Mouse (Mus musculus) MEL (cell line): ENCODE measurements around the gene Chp1. TPM values are rescaled to one million over a fixed set of nuclear protein-coding genes. Genes with fewer than 3 reads are reported as not detected.
A peak's percentile ranks its signal among the peaks of the same experiment; 100 is the strongest.

Experiments
- DNase-seq: peaks from one replicate; pipeline ENCODE4 v3.0.0; 2011; ENCODE audit warnings: low read depth, low spot score
- H3K27ac ChIP-seq: 2 replicates; pipeline ENCODE4 v1.5.1; 2012; ENCODE audit warnings: low read depth, mild to moderate bottlenecking, control low read depth, low read length, moderate library complexity; ENCODE audit not compliant: control insufficient read depth
- H3K27me3 ChIP-seq, 2 experiments: fragments of 150-350 bp in 1 of 2; sonication (generic) in 1 of 2; 2 replicates each; pipeline ENCODE4 v1.6.1; 2012; ENCODE audit warnings: low read length in 2 of 2, mild to moderate bottlenecking in 2 of 2, improper control_type of control experiment in 1 of 2, moderate library complexity in 1 of 2; ENCODE audit not compliant: insufficient read depth in 2 of 2, control insufficient read depth in 1 of 2
- H3K36me3 ChIP-seq, 2 experiments: 2 replicates each; pipeline ENCODE4 v1.6.1; 2012 to 2014; ENCODE audit warnings: low read length in 2 of 2, improper control_type of control experiment in 1 of 2, inconsistent platforms in 1 of 2, mild to moderate bottlenecking in 1 of 2; ENCODE audit not compliant: insufficient read depth in 2 of 2, control insufficient read depth in 1 of 2
- H3K4me1 ChIP-seq, 2 experiments: fragments of 150-350 bp in 1 of 2; sonication (generic) in 1 of 2; 2 replicates each; pipeline ENCODE4 v1.6.1; 2012; ENCODE audit warnings: low read length in 2 of 2, improper control_type of control experiment in 1 of 2, mild to moderate bottlenecking in 1 of 2; ENCODE audit not compliant: insufficient read depth in 2 of 2, control insufficient read depth in 1 of 2
- H3K4me3 ChIP-seq, 2 experiments: fragments of 150-350 bp in 1 of 2; sonication (generic) in 1 of 2; 2 replicates each; pipeline ENCODE4 v1.5.1; 2012; ENCODE audit warnings: low read depth in 2 of 2, low read length in 2 of 2, mild to moderate bottlenecking in 2 of 2, moderate library complexity in 2 of 2, control low read depth in 1 of 2, improper control_type of control experiment in 1 of 2; ENCODE audit not compliant: control insufficient read depth in 1 of 2, insufficient read depth in 1 of 2
- H3K79me2 ChIP-seq: 2 replicates; pipeline ENCODE4 v1.6.1; 2012; ENCODE audit warnings: mild to moderate bottlenecking, low read length, moderate library complexity; ENCODE audit not compliant: control insufficient read depth, poor library complexity, insufficient read depth
- H3K9ac ChIP-seq: 2 replicates; pipeline ENCODE4 v1.6.1; 2012; ENCODE audit warnings: low read depth, mild to moderate bottlenecking, control low read depth, low read length, moderate library complexity; ENCODE audit not compliant: control insufficient read depth, poor library complexity, severe bottlenecking
- H3K9me3 ChIP-seq: fragments of 150-350 bp; sonication (generic); replicated peaks from 2 replicates; pipeline ENCODE4 v1.6.1; 2012; ENCODE audit warnings: mild to moderate bottlenecking, low read length, improper control_type of control experiment, moderate library complexity; ENCODE audit not compliant: insufficient read depth
- CTCF ChIP-seq, 3 experiments: IDR thresholded peaks in 2 of 3; conservative IDR thresholded peaks in 1 of 3; 2 replicates each; pipeline ENCODE4 v1.5.1; 2011 to 2012; ENCODE audit warnings: low read length in 3 of 3, low read depth in 2 of 3, mild to moderate bottlenecking in 2 of 3, improper control_type of control experiment in 1 of 3, inconsistent platforms in 1 of 3, mixed read lengths in 1 of 3, moderate library complexity in 1 of 3; ENCODE audit not compliant: control insufficient read depth in 1 of 3, insufficient read depth in 1 of 3, poor library complexity in 1 of 3, severe bottlenecking in 1 of 3
- EP300 ChIP-seq, 2 experiments: IDR thresholded peaks; 2 replicates each; pipeline ENCODE4 v1.6.1; 2011; ENCODE audit warnings: improper control_type of control experiment in 2 of 2, low read length in 2 of 2, low read depth in 1 of 2, mild to moderate bottlenecking in 1 of 2
- GABPA ChIP-seq: IDR thresholded peaks from 2 replicates; pipeline ENCODE4 v1.6.1; 2012; ENCODE audit warnings: low read depth, mild to moderate bottlenecking, inconsistent platforms, low read length, improper control_type of control experiment, moderate library complexity
- GATA1 ChIP-seq: IDR thresholded peaks from 2 replicates; pipeline ENCODE4 v1.6.1; 2011; ENCODE audit warnings: low read depth, low read length, improper control_type of control experiment
- MAX ChIP-seq: IDR thresholded peaks from 2 replicates; pipeline ENCODE4 v1.6.1; 2011; ENCODE audit warnings: low read length, improper control_type of control experiment
- MXI1 ChIP-seq: IDR thresholded peaks from 2 replicates; pipeline ENCODE4 v1.6.1; 2011; ENCODE audit warnings: mild to moderate bottlenecking, low read depth, low read length, improper control_type of control experiment
- MYC ChIP-seq: IDR thresholded peaks from 2 replicates; pipeline ENCODE4 v1.6.1; 2011; ENCODE audit warnings: low read depth, mild to moderate bottlenecking, low read length, improper control_type of control experiment, moderate library complexity
- NRF1 ChIP-seq: IDR thresholded peaks from 2 replicates; pipeline ENCODE4 v1.6.1; 2014; ENCODE audit warnings: low read depth, mild to moderate bottlenecking, inconsistent platforms, low read length, improper control_type of control experiment, moderate library complexity; ENCODE audit not compliant: poor library complexity, insufficient read depth, severe bottlenecking
- POLR2A ChIP-seq, 2 experiments: IDR thresholded peaks; 2 replicates each; pipeline ENCODE4 v1.6.1; 2011 to 2012; ENCODE audit warnings: low read length in 2 of 2, mild to moderate bottlenecking in 2 of 2, control low read depth in 1 of 2, improper control_type of control experiment in 1 of 2, low read depth in 1 of 2, moderate library complexity in 1 of 2; ENCODE audit not compliant: control insufficient read depth in 1 of 2, insufficient read depth in 1 of 2, poor library complexity in 1 of 2
- POLR2AphosphoS5 ChIP-seq: IDR thresholded peaks from 2 replicates; pipeline ENCODE4 v1.6.1; 2012; ENCODE audit warnings: low read depth, borderline replicate concordance, mild to moderate bottlenecking, inconsistent platforms, low read length, moderate library complexity, mixed read lengths
- SIN3A ChIP-seq: IDR thresholded peaks from 2 replicates; pipeline ENCODE4 v1.6.1; 2012; ENCODE audit warnings: low read length, improper control_type of control experiment, inconsistent platforms
- SMC3 ChIP-seq: IDR thresholded peaks from 2 replicates; pipeline ENCODE4 v1.6.1; 2011; ENCODE audit warnings: low read depth, low read length, improper control_type of control experiment
- TBP ChIP-seq: IDR thresholded peaks from 2 replicates; pipeline ENCODE4 v1.8.0; 2011; ENCODE audit warnings: low read depth, low read length, improper control_type of control experiment
- TCF12 ChIP-seq: IDR thresholded peaks from 2 replicates; pipeline ENCODE4 v1.6.1; 2014; ENCODE audit warnings: low read depth, mild to moderate bottlenecking, inconsistent platforms, low read length, improper control_type of control experiment, moderate library complexity
- USF2 ChIP-seq, 2 experiments: IDR thresholded peaks; 2 replicates each; pipeline ENCODE4 v1.6.1; 2011 to 2012; ENCODE audit warnings: improper control_type of control experiment in 2 of 2, low read length in 2 of 2, borderline replicate concordance in 1 of 2, inconsistent platforms in 1 of 2, low read depth in 1 of 2, mild to moderate bottlenecking in 1 of 2; ENCODE audit not compliant: insufficient read depth in 1 of 2
- ZC3H11A ChIP-seq: IDR thresholded peaks from 2 replicates; pipeline ENCODE4 v1.6.1; 2012; ENCODE audit warnings: low read depth, mild to moderate bottlenecking, inconsistent platforms, low read length, improper control_type of control experiment
- ZKSCAN1 ChIP-seq: IDR thresholded peaks from 2 replicates; pipeline ENCODE4 v1.6.1; 2012; ENCODE audit warnings: low read depth, mild to moderate bottlenecking, inconsistent platforms, low read length, improper control_type of control experiment, moderate library complexity
- ZNF384 ChIP-seq: IDR thresholded peaks from 2 replicates; pipeline ENCODE4 v1.6.1; 2012; ENCODE audit warnings: low read depth, mild to moderate bottlenecking, inconsistent platforms, low read length, improper control_type of control experiment
- polyA plus RNA-seq, 2 experiments: library from polyadenylated mRNA; stranded (reverse) in 1 of 2; unstranded in 1 of 2; fragments of >175 nt in 1 of 2; fragments of >200 nt in 1 of 2; gene quantifications; 2 replicates each; pipeline versions ENCODE4 v1.2.1 to v1.2.4; 2012; ENCODE audit warnings: low replicate concordance in 2 of 2, low read depth in 1 of 2; ENCODE audit not compliant: insufficient read length in 2 of 2, insufficient read depth in 1 of 2, missing spikeins in 1 of 2
- total RNA-seq: library from RNA; depleted of rRNA; stranded (reverse); fragments of 300-350 nt; gene quantifications from 2 replicates; pipeline ENCODE4 v1.2.3, GENCODE M21; 2012

The Chp1 gene
- total and polyA plus RNA-seq, 3 experiments = 32.5 to 74.8 TPM; not detected in 1

DNA sequence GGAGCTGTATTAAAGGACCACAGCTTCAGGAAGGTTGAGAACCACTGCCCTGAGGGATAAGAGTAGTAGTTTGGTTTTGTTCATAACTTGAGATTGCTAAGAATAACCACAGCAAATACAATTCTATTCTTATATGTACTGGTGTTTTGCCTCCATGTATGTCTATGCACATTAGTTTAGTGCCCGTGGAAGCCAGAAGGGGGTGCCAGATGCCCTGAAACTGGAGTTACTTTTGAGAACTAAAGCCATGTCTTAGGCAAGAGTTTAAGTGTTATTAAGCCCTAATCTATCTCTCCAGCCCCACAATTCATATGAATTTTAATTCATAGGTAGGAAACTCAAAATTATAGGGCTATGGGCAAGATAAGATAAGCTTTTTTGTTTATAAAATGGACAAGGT lies 5.4 kb upstream of the Chp1 start (continued):
- TF ChIP-seq TBP (no peak), ZNF384 (no peak), EP300 (IDR thresholded peaks at IDR 0.05; ENCODE audit: low read depth in 1 of 2, low read length in 2 of 2) (no peak), MYC (no peak)

GRCm38 (mm10) chr2:119543656-119544055 lies 3.8 kb upstream of the Chp1 start:
- DNase-seq = no peak
- Histone ChIP-seq H3K36me3 (peaks cover 0 to 7% of the 10 kb centered on the region in 2 experiments; a peak in 2 of 4 replicates), H3K27ac (no peak overlapping the region), H3K4me1 (0 out of 4 replicates have a peak, but pooled peaks cover 0 to 5% of the 10 kb centered on the region in 2 experiments), H3K79me2 (peaks cover 5% of the 10 kb centered on the region), H3K9me3 (no peaks in the 10 kb centered on the region), H3K4me3 (no peak overlapping the region), H3K27me3 (no peaks in the 10 kb centered on the region), H3K9ac (no peak overlapping the region)
- TF ChIP-seq SIN3A = no peak
- TF ChIP-seq SMC3 = no peak
- no peak for TF ChIP-seq TCF12
- no peak for TF ChIP-seq NRF1
- TF ChIP-seq POLR2AphosphoS5 = no peak
- TF ChIP-seq USF2 (IDR thresholded peaks at IDR 0.05; ENCODE audit: borderline replicate concordance in 1 of 2, insufficient read depth in 1 of 2, low read depth in 1 of 2, low read length in 2 of 2) = no peak
- TF ChIP-seq GATA1 = no peak
- TF ChIP-seq ZC3H11A = no peak
- no peak for TF ChIP-seq POLR2A (IDR thresholded peaks at IDR 0.05; ENCODE audit: control insufficient read depth in 1 of 2, insufficient read depth in 1 of 2, low read depth in 1 of 2, low read length in 2 of 2, poor library complexity in 1 of 2)
- TF ChIP-seq MXI1 = no peak
- no peak for TF ChIP-seq GABPA
- TF ChIP-seq MAX = no peak

GRCm38 (mm10) chr2:119546848-119547521 lies 512 bp upstream of the Chp1 start:
- peaks cover 0 to 21% of the 10 kb centered on the region in 2 experiments; a peak in 2 of 4 replicates for H3K36me3 ChIP-seq
- H3K27me3 ChIP-seq = no peaks in the 10 kb centered on the region
- TF ChIP-seq CTCF (IDR thresholded peaks at IDR 0.05 in 2 of 3, conservative IDR thresholded peaks at IDR 0.05 in 1 of 3; ENCODE audit: control insufficient read depth in 1 of 3, insufficient read depth in 1 of 3, low read depth in 2 of 3, low read length in 3 of 3, poor library complexity in 1 of 3, severe bottlenecking in 1 of 3) = peak; percentile 80 to 91 (median 84)
- TF ChIP-seq POLR2A (IDR thresholded peaks at IDR 0.05; ENCODE audit: control insufficient read depth in 1 of 2, insufficient read depth in 1 of 2, low read depth in 1 of 2, low read length in 2 of 2, poor library complexity in 1 of 2) = peak in 1 of 2 experiments; percentile 63; a peak in 1 of 4 replicates
- 0 out of 2 replicates have a peak, but pooled peaks have one; percentile 30 for TF ChIP-seq TBP
- TF ChIP-seq ZKSCAN1 = no peak
- H3K27ac ChIP-seq = peak overlapping the region; percentile 83
- H3K9ac ChIP-seq = peak overlapping the region; percentile 74
- peaks cover 0 to 16% of the 10 kb centered on the region in 2 experiments; a peak in 2 of 4 replicates for H3K4me1 ChIP-seq
- H3K79me2 ChIP-seq = peaks cover 8% of the 10 kb centered on the region
- no peaks in the 10 kb centered on the region for H3K9me3 ChIP-seq
- DNase-seq = peak; percentile 92
- peak overlapping the region; percentile 5 to 97; a peak in 3 of 4 replicates for H3K4me3 ChIP-seq
